Mouse (Mus musculus) intestine, embryonic 14.5 days (tissue): ENCODE results near the gene Slc29a3. TPM values are rescaled to one million over a fixed set of nuclear protein-coding genes. Genes with fewer than 3 reads are reported as not detected.
A peak's percentile ranks its signal among the peaks of the same experiment; 100 is the strongest.
"Not testable (repeated sequence)": the region's sequence is repeated elsewhere in the genome, so short reads cannot be mapped to it uniquely, and the experiment has no call there.

ENCODE experiments used
- ATAC-seq: fragments of 200-750 bp; cut with Nextera tagmentation; replicated peaks from 2 replicates; pipeline ENCODE4 v1.8.0; 2017; ENCODE audit warnings: low read depth, moderate number of reproducible peaks, moderate TSS enrichment, moderate library complexity; ENCODE audit not compliant: low FRiP score, low TSS enrichment
- DNase-seq: peaks from one replicate; pipeline ENCODE4 v3.0.0-alpha.2; 2018; ENCODE audit warnings: low spot score
- H3K27ac ChIP-seq: fragments of 300-500 bp; sonication (generic); 2 replicates; pipeline ENCODE4 v1.5.1; 2014; ENCODE audit warnings: low read depth, mild to moderate bottlenecking, control low read depth
- H3K27me3 ChIP-seq: fragments of 300-500 bp; sonication (generic); replicated peaks from 2 replicates; pipeline ENCODE4 v1.6.1; 2014; ENCODE audit warnings: low read length, control low read depth; ENCODE audit not compliant: control insufficient read depth, insufficient read depth
- H3K36me3 ChIP-seq: fragments of 300-500 bp; sonication (generic); 2 replicates; pipeline ENCODE4 v1.6.1; 2014; ENCODE audit warnings: low read length, control low read depth; ENCODE audit not compliant: control insufficient read depth, insufficient read depth
- H3K4me1 ChIP-seq: fragments of 300-500 bp; sonication (generic); replicated peaks from 2 replicates; pipeline ENCODE4 v1.6.1; 2014; ENCODE audit warnings: low read length, control low read depth, mixed read lengths; ENCODE audit not compliant: control insufficient read depth, insufficient read depth
- H3K4me2 ChIP-seq: fragments of 300-500 bp; sonication (generic); 2 replicates; pipeline ENCODE4 v1.6.1; 2014; ENCODE audit warnings: low read length
- H3K4me3 ChIP-seq: fragments of 300-500 bp; sonication (generic); 2 replicates; pipeline ENCODE4 v1.5.1; 2014; ENCODE audit warnings: low read depth, low read length, control low read depth, mixed read lengths
- H3K9ac ChIP-seq: fragments of 300-500 bp; sonication (generic); 2 replicates; pipeline ENCODE4 v1.6.1; 2014; ENCODE audit warnings: mild to moderate bottlenecking, low read length
- H3K9me3 ChIP-seq: fragments of 300-500 bp; sonication (generic); 2 replicates; pipeline ENCODE4 v1.6.1; 2016; ENCODE audit warnings: low read length, control low read depth; ENCODE audit not compliant: control insufficient read depth
- WGBS: fragments of 180-500 bp; shearing (Covaris S2); extraction: QIAGEN DNeasy Blood & Tissue Kit; methylation state at CpG from one replicate; pipeline ENCODE4 v1.1.7; 2014; 5-methylcytosine and 5-hydroxymethylcytosine counted together
- polyA plus RNA-seq: library from polyadenylated mRNA; unstranded; fragments of >200 nt; fragmentation: Nextera tagmentation; extraction: Ambion mirVana; gene quantifications from 2 replicates; pipeline ENCODE4 v1.2.1, GENCODE M21; 2014

The Slc29a3 gene
- polyA plus RNA-seq, 1 experiment from 2014 or later: 7.8 TPM

- Histone ChIP-seq H3K36me3 (no peaks in the 10 kb centered on the region), H3K4me2 (no peak overlapping the region), H3K9ac (no peak overlapping the region), H3K27me3 (no peaks in the 10 kb centered on the region), H3K4me1 (peaks cover 10% of the 10 kb centered on the region), H3K9me3 (no peaks in the 10 kb centered on the region), H3K27ac (peak overlapping the region; percentile 6; the same call in 1 of the 2 replicates), H3K4me3 (no peak overlapping the region)
- 29% methylated on average over 5 of the region's 5 CpGs for WGBS
- no peak for ATAC-seq
- DNase-seq: no peak
Measured at GRCm38 (mm10) chr10:60727301-60727700, 25.3 kb downstream of the Slc29a3 start.

GRCm38 (mm10) chr10:60726896-60727295, 25.7 kb downstream of the Slc29a3 start:
- no peak for ATAC-seq
- Histone ChIP-seq H3K27ac (no peak overlapping the region), H3K9me3 (no peaks in the 10 kb centered on the region), H3K4me3 (no peak overlapping the region), H3K27me3 (no peaks in the 10 kb centered on the region), H3K36me3 (no peaks in the 10 kb centered on the region), H3K4me2 (no peak overlapping the region), H3K4me1 (peaks cover 10% of the 10 kb centered on the region), H3K9ac (no peak overlapping the region)
- 72% methylated on average over 3 of the region's 3 CpGs for WGBS
- DNase-seq: no peak

GRCm38 (mm10) chr10:60724496-60724895, 28.1 kb downstream of the Slc29a3 start:
- Histone ChIP-seq H3K4me3 (no peak overlapping the region), H3K9me3 (no peaks in the 10 kb centered on the region), H3K4me2 (no peak overlapping the region), H3K27me3 (no peaks in the 10 kb centered on the region), H3K9ac (no peak overlapping the region), H3K36me3 (peaks cover under 1% of the 10 kb centered on the region; the same call in 1 of the 2 replicates), H3K4me1 (peaks cover 10% of the 10 kb centered on the region), H3K27ac (no peak overlapping the region)
- WGBS: 74% methylated on average over 6 of the region's 6 CpGs
- no peak for ATAC-seq
- no peak for DNase-seq

- no peak overlapping the region for H3K4me2 ChIP-seq
- H3K4me3 ChIP-seq: no peak overlapping the region
- no peak overlapping the region for H3K9ac ChIP-seq
- H3K27me3 ChIP-seq: no peaks in the 10 kb centered on the region
- H3K36me3 ChIP-seq: peaks cover 8% of the 10 kb centered on the region; the same call in 1 of the 2 replicates
- no peak overlapping the region for H3K27ac ChIP-seq
- no peak for ATAC-seq
- 79% methylated on average over 1 of the region's 1 CpGs for WGBS
- peaks cover 10% of the 10 kb centered on the region for H3K4me1 ChIP-seq
- H3K9me3 ChIP-seq: no peaks in the 10 kb centered on the region
- DNase-seq: no peak
Measured at GRCm38 (mm10) chr10:60723345-60723744, 29.2 kb downstream of the Slc29a3 start.

GRCm38 (mm10) chr10:60721640-60722039, 31.0 kb downstream of the Slc29a3 start:
- WGBS: 66% methylated on average over 12 of the region's 12 CpGs
- ATAC-seq: no peak
- peaks cover 8% of the 10 kb centered on the region; the same call in 1 of the 2 replicates for H3K36me3 ChIP-seq

GRCm38 (mm10) chr10:60720461-60720860, 32.1 kb downstream of the Slc29a3 start:
- Histone ChIP-seq H3K4me2 (no peak overlapping the region), H3K9me3 (no peaks in the 10 kb centered on the region), H3K36me3 (peaks cover 19% of the 10 kb centered on the region), H3K4me3 (no peak overlapping the region), H3K4me1 (no peaks in the 10 kb centered on the region), H3K27ac (no peak overlapping the region), H3K27me3 (no peaks in the 10 kb centered on the region), H3K9ac (no peak overlapping the region)
- ATAC-seq (no peak), DNase-seq (no peak)
- WGBS: 82% methylated on average over 5 of the region's 5 CpGs

More at GRCm38 (mm10) chr10:60721640-60722039, 31.0 kb downstream of the Slc29a3 start:
- DNase-seq: no peak
- Histone ChIP-seq H3K9ac (no peak overlapping the region), H3K4me1 (no peaks in the 10 kb centered on the region), H3K27ac (no peak overlapping the region), H3K4me3 (no peak overlapping the region), H3K9me3 (no peaks in the 10 kb centered on the region), H3K27me3 (no peaks in the 10 kb centered on the region), H3K4me2 (no peak overlapping the region)

- H3K36me3 ChIP-seq: peaks cover 25% of the 10 kb centered on the region
- H3K4me2 ChIP-seq: no peak overlapping the region
- DNase-seq (no peak), ATAC-seq (no peak)
- H3K27ac ChIP-seq: no peak overlapping the region
- no peaks in the 10 kb centered on the region for H3K27me3 ChIP-seq
- H3K9me3 ChIP-seq: peaks cover 7% of the 10 kb centered on the region; the same call in 1 of the 2 replicates
- no peak overlapping the region for H3K9ac ChIP-seq
- no peak overlapping the region for H3K4me3 ChIP-seq
- 92% methylated on average over 2 of the region's 2 CpGs for WGBS
- H3K4me1 ChIP-seq: no peaks in the 10 kb centered on the region
Measured at GRCm38 (mm10) chr10:60718491-60718890, 34.1 kb downstream of the Slc29a3 start.

GRCm38 (mm10) chr10:60716449-60716848, 36.1 kb downstream of the Slc29a3 start:
- no peak overlapping the region for H3K4me3 ChIP-seq
- no peak overlapping the region for H3K27ac ChIP-seq
- no peaks in the 10 kb centered on the region for H3K4me1 ChIP-seq
- H3K9ac ChIP-seq: no peak overlapping the region
- WGBS: 92% methylated on average over 3 of the region's 3 CpGs
- ATAC-seq (no peak), DNase-seq (no peak)
- H3K27me3 ChIP-seq: no peaks in the 10 kb centered on the region
- no peak overlapping the region for H3K4me2 ChIP-seq
- H3K9me3 ChIP-seq: peaks cover 7% of the 10 kb centered on the region; the same call in 1 of the 2 replicates
- peaks cover 25% of the 10 kb centered on the region for H3K36me3 ChIP-seq

GRCm38 (mm10) chr10:60712299-60712698, 40.3 kb downstream of the Slc29a3 start:
- H3K27me3 ChIP-seq, H3K27ac ChIP-seq, H3K9ac ChIP-seq, ATAC-seq, H3K4me2 ChIP-seq, H3K4me1 ChIP-seq, H3K4me3 ChIP-seq, DNase-seq, H3K9me3 ChIP-seq: not testable (repeated sequence)
- WGBS: 52% methylated on average over 7 of the region's 8 CpGs
- peaks cover 16% of the 10 kb centered on the region for H3K36me3 ChIP-seq
